Mouse (Mus musculus) small intestine, adult 2 months (tissue): Measurements from ENCODE around the gene Tspan31.

Source experiments
- CTCF ChIP-seq: fragments of 200-500 bp; IDR thresholded peaks from 2 replicates; pipeline ENCODE4 v1.5.1; 2012; ENCODE audit warnings: low read depth, mild to moderate bottlenecking, control low read depth, inconsistent platforms, low read length, moderate library complexity, mixed read lengths; ENCODE audit not compliant: insufficient replicate concordance, insufficient read length; ENCODE audit errors: extremely low read depth
- POLR2A ChIP-seq: fragments of 200-500 bp; IDR thresholded peaks from 2 replicates; pipeline ENCODE4 v1.6.1; 2012; ENCODE audit warnings: low read depth, mild to moderate bottlenecking, control low read depth, inconsistent platforms, low read length, moderate library complexity

- TF ChIP-seq CTCF (no peak), POLR2A (no peak; the same call in 1 of the 2 replicates)
These were observed 11.1 kb upstream of the Tspan31 start for GRCm38 (mm10) chr10:127080901-127081780.
